Mouse (Mus musculus) spleen, adult 18-20 months (tissue): Measurements from ENCODE around the gene Anxa4.
A peak's percentile ranks its signal among the peaks of the same experiment; 100 is the strongest.

Experiments used
- DNase-seq, 2 experiments: peaks; one replicate each; pipeline ENCODE4 v3.0.0; 2022; ENCODE audit warnings: mixed read lengths in 2 of 2

Anxa4 gene

DNA sequence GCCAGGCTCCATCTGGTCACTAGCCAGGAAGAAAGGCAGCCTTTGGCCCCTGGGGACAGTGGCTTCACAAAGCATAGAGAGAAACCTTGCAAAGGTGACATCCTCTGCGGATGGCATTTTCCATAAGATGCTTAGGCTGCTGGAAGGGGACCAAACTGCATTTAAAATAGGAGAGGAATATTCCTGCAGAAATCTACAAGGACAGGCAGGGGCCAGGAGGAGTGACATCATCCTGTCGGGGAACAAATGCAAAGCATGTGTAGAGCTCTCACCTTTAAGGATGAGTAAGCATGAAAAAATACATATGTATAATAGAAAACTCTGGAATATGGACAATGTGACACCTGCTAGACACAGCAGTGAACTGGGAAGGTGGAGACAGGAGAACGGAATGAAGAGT is 7.1 kb upstream of the Anxa4 start:
- DNase-seq, result no peak

DNA sequence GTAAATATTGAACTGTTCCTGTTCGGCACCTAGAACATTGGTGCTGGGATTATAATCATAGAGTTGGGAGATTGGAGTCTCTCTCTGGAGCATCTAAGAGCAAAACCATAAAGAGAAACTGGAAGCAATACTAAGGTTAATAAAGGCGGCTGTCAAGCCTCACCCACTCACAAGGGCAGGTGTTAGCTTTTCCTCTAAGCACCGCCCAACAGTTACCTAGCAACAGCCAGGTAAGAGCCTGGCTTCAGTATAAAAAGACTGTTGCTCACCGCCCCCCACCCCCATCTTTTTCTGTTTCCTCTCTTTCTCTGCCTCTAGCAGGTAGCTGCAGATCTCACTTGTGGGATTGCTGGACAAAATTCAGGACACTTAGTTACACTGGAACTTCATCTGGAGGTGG is 4.1 kb upstream of the Anxa4 start:
- no peak for DNase-seq

DNA sequence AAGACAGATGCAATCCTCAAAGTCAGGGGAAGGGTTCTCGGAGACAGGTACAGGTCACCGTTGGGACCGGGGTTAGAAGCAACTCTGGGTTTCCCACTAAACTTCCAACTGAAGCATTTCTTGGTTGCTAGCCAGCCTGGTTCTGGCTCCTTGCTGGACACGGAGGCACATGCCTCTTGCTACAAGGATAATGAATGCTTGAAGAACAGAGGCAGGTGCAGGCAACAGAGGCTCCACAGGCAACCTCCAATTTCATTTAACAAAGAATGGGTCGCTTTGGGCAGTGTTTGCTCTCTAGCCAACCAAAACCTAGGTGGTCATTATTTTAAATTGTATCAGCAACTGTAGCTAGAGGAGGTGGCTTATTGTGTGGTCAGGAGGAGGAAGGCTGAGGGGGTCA is 573 bp upstream of the Anxa4 start:
- no peak for DNase-seq

DNA sequence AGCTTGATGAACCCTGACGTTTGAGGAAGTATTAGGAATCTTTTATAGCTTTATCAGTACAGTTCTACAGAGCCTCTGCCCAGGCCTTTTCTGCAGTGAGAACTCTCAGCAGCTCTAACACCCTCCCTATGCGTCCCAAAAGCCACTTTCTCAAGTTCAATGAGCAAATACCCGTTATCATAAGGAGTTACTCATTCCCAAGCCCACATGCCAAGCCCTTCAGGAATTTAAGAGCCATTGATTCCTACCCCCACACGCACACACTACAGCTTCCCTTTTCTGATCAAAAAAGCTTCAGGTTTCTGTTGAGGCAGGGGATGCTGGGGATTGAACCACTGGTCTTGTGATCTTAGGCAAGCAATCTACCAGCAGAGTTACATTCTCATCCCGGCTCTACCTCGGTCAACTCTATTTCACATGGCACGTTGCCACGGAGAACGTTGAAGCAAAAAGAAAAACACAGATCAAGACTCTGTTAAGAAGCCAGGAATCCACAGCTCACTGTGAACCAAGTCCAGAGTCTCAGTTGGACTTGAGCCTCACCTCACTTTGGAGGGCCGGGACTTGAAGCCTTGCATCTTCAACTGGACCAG is 2.9 kb downstream of the Anxa4 start:
- no peak for DNase-seq

DNA sequence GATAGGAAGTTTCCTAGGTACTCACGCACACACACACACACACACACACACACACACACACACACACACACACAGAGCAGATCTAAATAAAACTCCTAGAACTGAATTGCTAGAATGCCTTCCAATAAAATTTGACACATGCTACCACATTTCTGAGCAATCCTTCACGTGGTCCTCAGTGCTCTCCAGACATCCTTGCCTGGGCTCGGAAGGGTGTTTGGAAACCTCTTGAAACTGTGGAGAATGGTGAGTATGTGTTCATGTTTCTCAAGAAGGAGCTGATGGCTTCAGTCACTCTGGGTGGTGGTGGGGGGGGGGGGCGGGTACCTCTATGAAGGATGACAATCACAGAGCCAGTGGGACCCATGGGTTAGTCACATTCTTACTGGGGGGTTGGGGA is 5.1 kb downstream of the Anxa4 start:
- DNase-seq, result no peak

DNA sequence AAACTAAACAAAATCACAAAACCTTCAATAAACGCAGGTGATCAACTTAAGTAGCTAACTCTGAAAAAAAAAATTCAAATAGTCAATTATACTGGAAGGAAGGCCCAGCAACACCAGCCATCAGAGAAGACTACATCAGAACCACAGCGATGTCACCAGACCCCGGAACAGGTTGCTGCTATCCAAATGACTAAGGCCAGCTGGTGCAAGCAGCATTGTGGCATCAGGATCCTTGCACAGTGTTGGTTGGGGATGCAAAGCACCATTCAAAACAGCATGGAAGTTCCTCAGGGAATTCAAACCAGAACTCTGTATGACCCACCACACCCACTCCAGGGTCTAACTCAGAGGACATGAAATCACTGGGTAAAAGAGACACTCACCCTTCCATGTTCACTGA is 6.8 kb downstream of the Anxa4 start:
- no peak for DNase-seq

DNA sequence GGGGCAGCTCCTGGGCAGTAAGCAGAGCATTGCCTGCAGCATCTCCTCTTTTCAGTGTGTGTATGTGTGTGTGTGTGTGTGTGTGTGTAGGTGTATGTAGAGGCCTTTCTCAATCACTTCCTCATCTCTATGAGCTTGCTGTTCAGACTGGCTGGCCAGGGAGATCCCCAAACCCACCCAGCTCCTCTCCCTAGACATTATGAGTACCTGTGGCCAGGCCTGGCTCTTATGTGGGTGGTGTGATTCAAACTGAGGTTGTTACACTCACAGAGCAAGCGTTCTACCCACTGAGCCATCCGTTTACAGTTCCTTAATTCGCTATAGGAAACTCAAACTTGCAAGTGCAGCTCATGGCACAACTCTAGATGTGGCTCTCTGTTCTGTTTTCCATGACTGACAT is 8.6 kb downstream of the Anxa4 start:
- peak in 1 of 2 experiments; percentile 11 for DNase-seq

DNA sequence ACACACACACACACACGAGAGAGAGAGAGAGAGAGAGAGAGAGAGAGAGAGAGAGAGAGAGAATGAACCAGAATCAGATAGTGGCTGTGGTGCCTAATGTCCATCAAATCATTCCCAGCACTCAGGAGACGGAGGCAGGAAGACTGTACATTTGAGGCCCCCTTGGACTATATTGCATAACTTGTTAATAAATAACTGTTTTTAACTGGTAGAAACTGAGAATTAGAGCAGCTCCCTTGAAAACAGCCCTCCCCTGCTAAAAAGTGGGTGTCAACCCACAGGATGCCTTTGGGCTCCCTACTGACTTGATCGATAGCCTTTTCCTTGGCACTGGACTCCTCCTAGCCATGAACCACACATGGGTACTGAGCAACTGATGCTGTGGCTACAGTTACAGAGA is 11.0 kb downstream of the Anxa4 start:
- DNase-seq, result no peak

DNA sequence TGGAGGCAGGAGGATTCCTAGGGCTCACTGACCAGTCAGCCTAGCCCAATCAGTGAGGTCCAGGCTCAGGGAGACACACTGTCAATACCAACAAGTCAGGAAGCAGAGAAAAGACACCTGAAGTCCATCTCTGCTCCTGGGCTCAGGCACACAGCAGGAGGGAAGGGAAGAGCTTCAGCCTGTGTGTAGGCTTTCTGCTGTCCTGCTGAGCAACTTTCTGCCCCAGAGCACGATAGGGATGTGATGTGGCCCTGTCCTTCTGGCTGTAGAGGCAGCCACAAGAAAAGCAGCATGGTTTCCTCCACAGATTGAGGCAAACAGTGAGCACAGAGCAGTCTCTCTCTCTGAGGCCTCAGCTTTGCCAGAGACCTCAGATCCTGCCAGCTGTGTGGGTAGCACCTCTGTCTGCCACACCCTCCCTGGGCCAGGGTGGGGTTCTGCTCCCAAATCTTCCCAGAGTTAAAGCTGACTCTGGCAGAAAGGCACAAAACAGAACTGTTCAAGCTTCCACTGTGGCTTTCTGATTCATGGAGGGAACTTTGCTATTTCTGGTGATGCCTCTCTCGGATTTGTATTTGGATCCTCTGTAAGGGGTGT is 11.9 kb downstream of the Anxa4 start:
- no peak for DNase-seq

DNA sequence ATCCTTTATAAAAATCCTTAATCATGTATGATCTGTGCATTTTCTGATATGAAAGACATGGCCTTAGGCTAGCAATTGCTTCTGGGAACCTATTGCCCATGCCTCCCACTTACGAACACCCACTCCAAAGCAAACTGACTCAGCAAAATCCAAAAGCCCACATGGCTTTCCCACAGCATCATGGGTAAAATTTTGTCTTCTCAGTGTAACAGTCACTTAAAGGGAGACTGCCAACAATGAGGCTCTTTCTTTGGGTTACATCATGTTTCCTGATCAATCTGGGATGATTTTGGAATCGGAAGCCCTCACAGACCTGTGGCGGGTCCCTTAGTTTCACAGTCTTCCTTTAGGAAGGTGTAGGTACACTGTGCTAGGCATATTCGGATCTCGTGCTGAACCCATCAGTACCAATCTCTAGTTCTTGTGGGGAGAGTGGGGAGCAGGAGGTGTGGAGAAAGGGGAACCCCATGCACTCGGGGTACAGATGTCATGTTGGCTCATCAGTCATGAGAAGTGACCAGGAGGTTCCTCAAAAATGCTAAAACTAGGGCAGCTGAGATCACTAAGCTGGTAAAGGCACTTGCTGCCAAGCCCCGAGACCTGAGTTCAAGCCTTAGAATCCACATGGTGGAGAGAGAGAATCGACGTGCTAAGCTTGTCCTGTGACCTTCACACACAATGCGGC is 14.3 kb downstream of the Anxa4 start:
- no peak for DNase-seq

DNA sequence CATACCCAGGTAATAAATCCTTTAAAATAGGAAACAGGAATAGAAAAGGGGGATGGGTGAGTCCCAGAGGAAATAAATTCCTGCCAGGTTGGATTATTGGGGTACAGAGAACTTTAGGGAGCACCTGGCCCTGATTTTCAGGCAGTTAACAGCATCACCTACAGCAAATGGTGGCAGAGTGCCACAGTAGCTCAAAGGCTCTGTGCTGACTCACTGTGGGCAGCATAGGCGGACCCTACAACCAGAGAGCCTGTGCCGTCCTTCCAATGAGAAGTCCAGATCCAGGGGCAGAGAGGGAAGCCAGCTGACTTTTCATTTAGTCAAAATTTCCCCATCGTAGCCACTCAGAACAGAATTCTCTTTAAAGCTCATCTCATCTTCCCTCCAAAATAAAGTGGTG is 16.2 kb downstream of the Anxa4 start:
- DNase-seq, result no peak

DNA sequence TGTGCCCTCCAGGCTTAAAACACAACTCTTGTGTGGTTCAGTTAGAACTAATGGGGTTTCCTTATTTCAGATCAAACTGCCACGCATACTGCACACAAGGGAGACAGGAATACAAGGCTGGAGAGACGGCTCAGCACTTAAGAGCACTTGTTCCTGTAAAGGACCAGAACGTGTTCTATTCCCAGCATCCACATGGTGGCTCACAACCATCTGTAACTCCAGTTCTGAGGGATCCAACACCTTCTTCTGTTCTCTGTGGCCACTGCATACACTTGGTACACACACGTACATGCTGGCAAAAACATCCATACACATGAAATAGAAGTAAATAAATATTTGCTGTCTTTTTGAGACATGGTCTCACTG is 16.7 kb downstream of the Anxa4 start:
- no peak for DNase-seq

DNA sequence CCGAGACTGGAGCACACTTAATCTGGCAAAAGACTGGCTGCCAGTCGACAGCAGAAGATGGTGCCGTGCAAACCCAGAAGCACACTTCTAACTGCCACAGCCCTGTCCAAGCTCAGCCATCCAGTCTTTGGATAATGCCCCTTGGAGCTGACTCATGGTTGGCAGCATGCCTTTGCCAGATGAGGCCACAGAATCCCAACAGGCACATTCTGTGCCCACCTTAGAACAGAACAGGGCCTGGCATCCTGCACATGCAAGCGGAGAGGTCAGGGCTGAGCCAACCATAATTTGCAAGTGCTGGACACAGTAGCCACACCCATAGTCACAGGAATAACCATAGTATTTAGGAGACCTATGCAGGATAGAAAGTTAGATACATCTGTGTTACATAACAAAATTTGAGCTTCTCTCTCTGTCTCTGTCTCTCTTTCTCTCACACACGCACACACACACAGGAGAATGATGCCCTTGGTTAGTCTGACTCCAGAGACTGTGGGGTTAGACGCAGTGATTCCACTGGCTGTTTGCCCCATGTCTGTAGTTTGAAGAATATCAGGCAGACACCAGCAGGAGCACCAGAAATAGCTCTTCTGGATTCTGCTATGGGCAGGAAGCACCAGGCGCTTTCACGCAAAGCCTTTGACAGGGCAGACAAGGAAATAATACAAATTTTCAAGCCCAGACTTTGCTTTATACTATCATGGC is 17.2 kb downstream of the Anxa4 start:
- DNase-seq, result no peak

DNA sequence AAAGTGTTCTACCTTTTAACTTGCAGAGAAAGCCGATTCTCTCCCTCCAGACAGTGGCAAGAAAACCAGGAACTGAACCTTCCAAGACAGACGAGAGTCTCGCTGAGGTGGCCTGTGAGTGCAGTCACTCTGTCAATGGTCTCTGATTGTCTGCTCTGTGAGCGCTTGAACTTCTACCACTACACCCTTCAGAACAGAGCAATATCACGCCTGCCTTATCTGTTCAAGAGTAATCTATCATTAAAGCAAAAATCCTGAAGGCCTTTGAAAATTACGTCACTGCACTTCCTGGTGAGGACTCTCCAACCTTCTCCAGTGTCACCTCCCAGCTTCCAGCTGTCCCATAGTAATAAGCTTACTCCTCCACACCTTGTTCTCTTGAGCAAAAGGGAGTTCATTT is 18.4 kb downstream of the Anxa4 start:
- no peak for DNase-seq

DNA sequence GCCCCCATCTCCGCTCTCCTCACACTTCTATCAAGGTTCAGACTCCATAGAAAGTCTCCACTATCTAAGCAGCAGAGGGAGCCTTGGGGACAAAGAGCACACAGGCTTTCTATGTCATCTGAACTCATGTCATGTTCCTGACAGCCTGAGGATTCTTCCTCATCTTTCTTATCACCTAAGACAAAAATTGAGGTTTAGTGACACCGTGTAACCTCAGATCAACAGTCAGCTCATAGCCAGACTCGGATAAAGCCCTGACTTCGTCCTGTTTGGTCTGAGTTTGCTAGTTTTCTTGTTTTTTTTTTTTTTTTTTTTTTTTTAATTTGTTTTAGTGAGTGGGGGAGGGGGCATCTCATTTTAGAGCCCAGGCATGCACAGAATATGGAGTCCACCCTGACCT is 19.6 kb downstream of the Anxa4 start:
- no peak for DNase-seq

DNA sequence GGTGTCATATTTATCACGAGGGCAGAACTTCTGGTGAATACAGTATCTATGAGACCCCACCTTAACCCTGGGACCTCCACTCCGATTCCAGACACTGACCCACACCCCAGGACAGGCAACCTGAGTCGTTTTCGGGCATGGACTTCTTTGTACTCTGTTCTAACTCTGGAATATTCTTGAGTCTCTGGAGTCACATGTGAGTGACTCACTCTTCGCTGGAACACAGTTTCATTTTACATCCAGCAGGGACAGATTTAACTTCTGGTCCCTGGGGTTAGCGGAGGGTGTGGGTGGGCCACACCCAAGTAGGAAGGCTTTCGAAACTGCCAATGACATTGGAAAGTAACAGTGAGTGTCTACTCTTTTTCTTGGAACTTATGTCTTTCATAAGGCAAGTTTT is 20.8 kb downstream of the Anxa4 start:
- DNase-seq, result no peak

DNA sequence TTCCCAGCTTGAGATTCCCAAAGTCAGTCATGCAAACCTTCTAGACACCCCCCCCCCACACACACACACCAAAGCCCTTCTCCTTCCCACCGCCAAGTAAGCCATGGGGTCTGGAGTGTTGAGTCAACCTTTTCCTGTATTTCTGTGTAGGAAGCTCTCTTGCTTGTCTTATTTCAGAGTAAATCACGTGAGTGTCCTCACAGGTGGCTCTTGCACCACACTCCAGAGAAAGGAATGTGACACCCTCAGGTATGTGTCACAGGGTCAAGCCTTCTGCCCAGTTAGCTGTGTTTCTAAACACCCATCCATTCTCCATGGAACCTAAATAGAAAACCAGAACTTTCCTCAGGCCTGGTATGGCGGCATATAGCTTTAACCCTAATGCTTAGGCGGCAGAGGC is 24.4 kb downstream of the Anxa4 start:
- no peak for DNase-seq

DNA sequence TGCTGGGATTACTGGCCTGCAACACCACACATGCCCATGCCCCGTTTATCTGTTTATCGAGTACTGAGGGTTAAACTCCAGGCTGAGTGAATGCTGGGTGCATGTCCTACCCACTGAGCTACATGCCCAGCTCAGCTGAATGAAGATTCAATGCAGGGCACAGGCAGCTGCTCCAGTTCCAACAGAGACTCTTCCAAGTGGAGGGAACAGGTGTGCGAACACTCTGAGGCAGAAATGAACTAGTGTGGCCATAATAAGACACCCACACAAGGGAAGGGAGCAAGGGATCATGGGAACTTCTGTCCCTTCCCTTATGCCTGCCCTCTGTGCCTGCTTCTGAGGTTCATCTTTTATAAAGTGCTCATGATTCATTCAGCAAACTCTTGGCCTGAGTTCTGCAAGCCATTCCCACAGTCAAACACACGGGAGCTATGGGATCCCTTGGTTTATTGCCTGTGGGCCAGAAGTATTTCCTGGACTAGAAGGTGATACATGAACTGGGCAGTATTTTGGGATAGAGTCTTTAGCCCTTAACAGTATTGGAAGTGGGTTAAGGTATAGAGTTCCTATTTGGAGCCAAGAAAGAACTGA is 25.1 kb downstream of the Anxa4 start:
- DNase-seq, result no peak

DNA sequence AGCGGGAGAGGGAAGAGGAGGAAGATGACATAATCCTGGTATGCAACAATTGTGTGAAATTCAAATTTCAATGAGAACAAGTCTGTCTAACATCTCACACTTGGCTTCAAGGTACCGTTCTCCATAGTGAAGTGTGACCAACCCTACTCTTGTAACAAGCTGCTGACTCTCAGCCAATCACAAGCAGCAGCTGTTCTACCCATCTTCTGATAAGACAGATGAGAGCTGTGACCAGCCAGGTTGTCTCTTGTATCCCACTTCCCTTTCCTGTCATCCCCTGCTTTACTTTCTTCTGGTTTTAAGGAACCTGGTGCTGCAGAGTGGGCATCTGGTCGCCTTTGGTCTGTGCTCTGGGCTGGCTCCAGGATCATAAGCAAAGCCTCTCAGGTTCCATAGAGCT is 25.9 kb downstream of the Anxa4 start:
- DNase-seq, result no peak

DNA sequence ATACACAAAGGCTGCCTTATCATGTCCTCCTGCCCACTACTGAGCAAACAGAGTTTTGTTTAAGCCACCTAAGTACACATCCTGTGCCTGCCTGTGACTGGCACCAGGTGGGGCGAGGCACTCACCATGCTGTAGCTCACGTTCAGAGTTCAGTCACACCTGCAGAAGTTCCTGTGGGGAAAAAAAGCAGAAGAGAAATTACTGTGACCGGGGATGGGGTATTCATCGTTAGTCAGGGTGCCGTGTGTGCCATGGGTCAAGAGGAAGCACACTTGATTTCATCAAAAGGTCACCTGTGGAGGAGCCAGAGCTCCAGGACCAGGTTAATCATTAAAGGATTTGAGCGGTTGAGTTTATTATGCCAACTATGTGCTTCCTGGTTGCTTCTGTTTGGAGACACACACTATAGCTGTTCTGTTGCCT is 27.7 kb downstream of the Anxa4 start:
- peak; percentile 12 to 27 for DNase-seq

DNA sequence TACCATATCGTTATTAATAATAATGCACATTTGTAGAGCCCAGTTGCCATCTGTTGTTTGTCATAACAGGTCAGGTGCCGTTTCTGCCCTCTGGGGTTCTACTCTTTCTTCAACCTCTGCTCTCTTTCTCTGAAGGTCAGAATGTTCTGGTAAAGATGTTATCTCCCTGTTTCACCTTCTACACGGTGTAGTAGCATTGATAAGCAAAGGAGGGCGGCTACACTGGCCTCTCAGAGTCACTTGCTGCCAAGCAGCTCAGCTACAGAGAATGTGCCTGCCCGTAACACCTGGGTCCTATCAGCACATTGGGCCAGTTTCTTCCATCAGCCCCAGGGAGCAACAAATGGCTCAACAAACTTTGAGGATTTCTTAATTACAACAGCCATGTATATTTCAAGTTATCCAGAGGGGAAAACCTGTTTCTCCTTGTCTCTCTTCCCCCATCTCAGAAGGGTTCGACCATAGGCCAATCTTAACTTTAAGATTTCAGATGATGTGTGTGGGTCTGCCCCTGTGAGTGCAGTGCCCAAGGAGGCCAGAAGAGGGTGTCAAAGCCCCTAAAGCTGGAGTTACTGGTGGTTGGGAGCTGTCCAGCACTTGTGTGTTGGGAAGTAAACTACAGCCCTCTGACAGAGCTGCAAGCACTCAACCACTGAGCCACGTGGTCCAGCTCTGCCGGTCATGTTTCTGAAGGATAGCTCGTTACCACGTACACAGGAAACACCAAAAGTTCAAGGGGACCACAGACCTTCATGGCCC is 39.1 kb downstream of the Anxa4 start:
- no peak for DNase-seq

DNA sequence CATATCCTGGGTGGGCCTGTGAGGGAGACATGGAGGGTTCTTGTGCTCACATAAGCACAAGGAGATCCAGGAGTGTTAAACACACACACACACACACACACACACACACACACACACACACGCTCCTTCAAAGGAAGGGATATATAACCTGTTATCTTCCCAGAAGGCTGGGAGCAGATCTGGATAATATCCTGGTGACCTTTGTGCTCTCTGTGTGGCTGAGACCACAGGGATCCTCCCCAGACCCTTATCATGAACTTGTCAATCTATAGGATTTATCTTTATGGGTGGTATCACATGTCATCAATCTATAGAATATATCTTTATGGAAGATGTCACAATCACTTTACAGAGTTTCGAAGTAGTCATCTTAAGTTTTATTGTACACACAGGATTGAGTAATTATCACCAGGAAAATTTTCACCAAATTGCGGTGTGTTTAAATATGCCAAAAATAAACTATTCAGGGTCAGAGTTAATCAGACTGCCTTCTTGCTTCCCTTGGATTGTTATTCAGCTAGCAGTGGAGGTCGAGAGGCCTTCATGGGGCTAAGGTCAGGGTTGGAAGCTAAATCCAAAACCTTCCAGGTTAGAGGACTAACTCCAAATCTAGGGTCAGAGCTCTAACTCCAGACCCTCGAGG is 40.4 kb downstream of the Anxa4 start:
- no peak for DNase-seq
